Mouse (Mus musculus) forebrain, embryonic 13.5 days (tissue): ENCODE measurements around the gene Mrm3. TPM values are rescaled to one million over a fixed set of nuclear protein-coding genes. Genes with fewer than 3 reads are reported as not detected.

ENCODE experiments used
- ATAC-seq: fragments of 200-750 bp; cut with Nextera tagmentation; 2 replicates; pipeline ENCODE4 v1.8.0; 2017
- H3K27ac ChIP-seq: fragments of 300-500 bp; sonication (generic); 2 replicates; pipeline ENCODE4 v1.5.1; 2015; ENCODE audit warnings: inconsistent platforms, mild to moderate bottlenecking, moderate library complexity
- H3K27me3 ChIP-seq: fragments of 300-500 bp; sonication (generic); 2 replicates; pipeline ENCODE4 v1.6.1; 2015; ENCODE audit warnings: mild to moderate bottlenecking, inconsistent platforms
- H3K36me3 ChIP-seq: fragments of 300-500 bp; sonication (generic); 2 replicates; pipeline ENCODE4 v1.6.1; 2015; ENCODE audit warnings: mild to moderate bottlenecking, inconsistent platforms; ENCODE audit not compliant: poor library complexity, severe bottlenecking
- H3K4me1 ChIP-seq: fragments of 300-500 bp; sonication (generic); 2 replicates; pipeline ENCODE4 v1.6.1; 2015; ENCODE audit warnings: inconsistent platforms
- H3K4me2 ChIP-seq: fragments of 300-500 bp; sonication (generic); 2 replicates; pipeline ENCODE4 v1.6.1; 2015; ENCODE audit warnings: inconsistent platforms, mild to moderate bottlenecking, moderate library complexity
- H3K4me3 ChIP-seq: fragments of 300-500 bp; sonication (generic); 2 replicates; pipeline ENCODE4 v1.5.1; 2015; ENCODE audit warnings: mild to moderate bottlenecking, inconsistent platforms
- H3K9ac ChIP-seq: fragments of 300-500 bp; sonication (generic); 2 replicates; pipeline ENCODE4 v1.6.1; 2015; ENCODE audit warnings: mild to moderate bottlenecking, inconsistent platforms
- H3K9me3 ChIP-seq: fragments of 300-500 bp; sonication (generic); replicated peaks from 2 replicates; pipeline ENCODE4 v1.6.1; 2016; ENCODE audit warnings: inconsistent platforms
- WGBS: fragments of 180-500 bp; shearing (Covaris S2); methylation state at CpG from one replicate; pipeline ENCODE4 v1.1.7; 2015; 5-methylcytosine and 5-hydroxymethylcytosine counted together
- polyA plus RNA-seq: library from polyadenylated mRNA; unstranded; fragments of >200 nt; fragmentation: Nextera tagmentation; extraction: Ambion mirVana; gene quantifications from 2 replicates; pipeline ENCODE4 v1.2.1, GENCODE M21; 2015

The Mrm3 gene
- polyA plus RNA-seq, 1 experiment from 2014 or later: 20.4 TPM

- 2% methylated on average over 33 of the region's 33 CpGs for whole genome bisulfite sequencing
- H3K36me3 ChIP-seq: peaks cover 43% of the 10 kb centered on the region
- ATAC-seq: peak; percentile 44
- H3K4me1 ChIP-seq: peaks cover 14% of the 10 kb centered on the region
- H3K27ac ChIP-seq: peak overlapping the region; percentile 90
- H3K27me3 ChIP-seq: no peaks in the 10 kb centered on the region
- H3K4me3 ChIP-seq: peak overlapping the region; percentile 84
- H3K4me2 ChIP-seq: peak overlapping the region; percentile 85
- no peaks in the 10 kb centered on the region for H3K9me3 ChIP-seq
- H3K9ac ChIP-seq: peak overlapping the region; percentile 93
Observed at GRCm38 (mm10) chr11:76216681-76217389, 26.7 kb upstream of the Mrm3 start.

- WGBS: under 1% methylated on average over 34 of the region's 35 CpGs
- ATAC-seq: peak; percentile 99
- Histone ChIP-seq H3K9me3 (no peaks in the 10 kb centered on the region), H3K4me1 (peaks cover 14% of the 10 kb centered on the region), H3K27ac (peak within 1 kb of the TSS; percentile 90), H3K4me3 (peak within 1 kb of the TSS; percentile 84), H3K9ac (peak within 1 kb of the TSS; percentile 93), H3K36me3 (peaks cover 40% of the 10 kb centered on the region), H3K27me3 (no peaks in the 10 kb centered on the region), H3K4me2 (peak within 1 kb of the TSS; percentile 85)
Observed at GRCm38 (mm10) chr11:76217390-76217800, 26.1 kb upstream of the Mrm3 start, which contains the start of the genes Dbil5 and Gemin4. TSS of gene Dbil5 (plus strand) at chr11:76217608. TSS of gene Gemin4 (minus strand) at chr11:76217664.

GRCm38 (mm10) chr11:76224631-76225030, 18.9 kb upstream of the Mrm3 start:
- Histone ChIP-seq H3K4me3 (no peak overlapping the region), H3K9me3 (no peaks in the 10 kb centered on the region), H3K27me3 (no peaks in the 10 kb centered on the region), H3K4me2 (no peak overlapping the region), H3K4me1 (no peaks in the 10 kb centered on the region), H3K27ac (no peak overlapping the region), H3K9ac (no peak overlapping the region), H3K36me3 (peaks cover 46% of the 10 kb centered on the region)
- ATAC-seq: no peak
- 95% methylated on average over 5 of the region's 5 CpGs for WGBS

DNA sequence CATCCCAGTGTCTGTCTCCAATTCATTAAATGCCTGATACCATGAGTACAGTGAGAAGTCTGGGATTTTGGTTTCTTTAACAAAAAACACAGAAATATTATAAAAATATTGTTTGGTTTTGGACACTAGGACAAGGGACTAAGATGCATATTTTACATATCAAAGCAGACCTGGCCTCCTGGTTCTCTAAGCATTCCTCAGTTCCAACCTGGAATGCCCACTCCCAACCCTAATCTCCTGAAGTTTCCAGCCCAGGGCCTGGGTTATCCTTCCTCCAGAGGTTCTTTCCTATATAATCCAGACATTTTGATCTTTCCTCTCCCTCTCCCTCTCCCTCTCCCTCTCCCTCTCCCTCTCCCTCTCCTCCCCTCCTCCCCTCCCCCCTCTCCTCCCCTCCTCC, 18.5 kb upstream of the Mrm3 start:
- no peak for ATAC-seq
- no peak overlapping the region for H3K9ac ChIP-seq
- H3K36me3 ChIP-seq: peaks cover 44% of the 10 kb centered on the region
- H3K9me3 ChIP-seq: no peaks in the 10 kb centered on the region
- no peak overlapping the region for H3K4me2 ChIP-seq
- H3K27ac ChIP-seq: no peak overlapping the region
- H3K4me3 ChIP-seq: no peak overlapping the region
- H3K27me3 ChIP-seq: no peaks in the 10 kb centered on the region
- H3K4me1 ChIP-seq: no peaks in the 10 kb centered on the region

DNA sequence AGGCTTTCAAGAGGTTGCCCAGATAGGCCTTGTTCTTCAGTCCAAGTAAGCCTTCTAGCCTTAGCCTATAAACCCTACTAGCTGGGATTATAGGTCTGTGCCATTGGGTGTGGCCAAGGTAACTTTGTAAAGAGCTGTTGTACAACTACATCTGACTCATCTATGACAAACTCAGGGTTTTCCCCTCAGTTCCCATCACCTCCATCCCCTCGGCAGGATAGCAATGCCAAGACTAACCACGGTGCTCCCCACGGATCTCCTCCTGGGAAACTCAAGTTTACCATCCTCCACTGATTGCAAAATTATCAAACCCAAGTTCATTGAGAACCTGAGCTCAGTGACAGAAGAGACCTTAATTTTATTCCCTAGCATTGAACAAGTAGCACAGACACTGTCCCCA, 7.4 kb upstream of the Mrm3 start:
- Histone ChIP-seq H3K9ac (no peak overlapping the region), H3K9me3 (no peaks in the 10 kb centered on the region), H3K27ac (no peak overlapping the region), H3K4me3 (no peak overlapping the region), H3K4me2 (no peak overlapping the region), H3K4me1 (no peaks in the 10 kb centered on the region), H3K27me3 (no peaks in the 10 kb centered on the region), H3K36me3 (peaks cover 64% of the 10 kb centered on the region)
- no peak for ATAC-seq
- WGBS: 87% methylated on average over 3 of the region's 3 CpGs

GRCm38 (mm10) chr11:76239750-76240149, 3.8 kb upstream of the Mrm3 start:
- ATAC-seq: no peak
- Histone ChIP-seq H3K4me2 (no peak overlapping the region), H3K4me3 (no peak overlapping the region), H3K27me3 (no peaks in the 10 kb centered on the region), H3K9ac (no peak overlapping the region), H3K4me1 (peaks cover 19% of the 10 kb centered on the region), H3K36me3 (peaks cover 35% of the 10 kb centered on the region), H3K9me3 (no peaks in the 10 kb centered on the region), H3K27ac (no peak overlapping the region)
- WGBS: 98% methylated on average over 2 of the region's 2 CpGs

- Histone ChIP-seq H3K27me3 (no peaks in the 10 kb centered on the region), H3K4me2 (peak overlapping the region; percentile 76), H3K27ac (no peak overlapping the region), H3K4me1 (peaks cover 23% of the 10 kb centered on the region), H3K4me3 (peak overlapping the region; percentile 82), H3K9me3 (no peaks in the 10 kb centered on the region), H3K9ac (peak overlapping the region; percentile 87), H3K36me3 (peaks cover 24% of the 10 kb centered on the region)
- ATAC-seq: no peak
- WGBS: 3% methylated on average over 34 of the region's 34 CpGs
Observed at GRCm38 (mm10) chr11:76243811-76244546, 464 bp downstream of the Mrm3 start.

GRCm38 (mm10) chr11:76246439-76246838, 2.9 kb downstream of the Mrm3 start:
- Histone ChIP-seq H3K36me3 (peaks cover 32% of the 10 kb centered on the region), H3K4me3 (no peak overlapping the region), H3K9me3 (no peaks in the 10 kb centered on the region), H3K4me2 (no peak overlapping the region), H3K4me1 (peaks cover 23% of the 10 kb centered on the region), H3K27me3 (no peaks in the 10 kb centered on the region), H3K9ac (no peak overlapping the region), H3K27ac (no peak overlapping the region)
- ATAC-seq: no peak

- ATAC-seq: no peak
- no peak overlapping the region for H3K9ac ChIP-seq
- peaks cover 32% of the 10 kb centered on the region for H3K36me3 ChIP-seq
- WGBS: 47% methylated on average over 2 of the region's 2 CpGs
- no peaks in the 10 kb centered on the region for H3K9me3 ChIP-seq
- no peak overlapping the region for H3K4me3 ChIP-seq
- H3K4me2 ChIP-seq: no peak overlapping the region
- peaks cover 25% of the 10 kb centered on the region for H3K4me1 ChIP-seq
- no peaks in the 10 kb centered on the region for H3K27me3 ChIP-seq
- no peak overlapping the region for H3K27ac ChIP-seq
Observed at GRCm38 (mm10) chr11:76247239-76247638, 3.7 kb downstream of the Mrm3 start.

DNA sequence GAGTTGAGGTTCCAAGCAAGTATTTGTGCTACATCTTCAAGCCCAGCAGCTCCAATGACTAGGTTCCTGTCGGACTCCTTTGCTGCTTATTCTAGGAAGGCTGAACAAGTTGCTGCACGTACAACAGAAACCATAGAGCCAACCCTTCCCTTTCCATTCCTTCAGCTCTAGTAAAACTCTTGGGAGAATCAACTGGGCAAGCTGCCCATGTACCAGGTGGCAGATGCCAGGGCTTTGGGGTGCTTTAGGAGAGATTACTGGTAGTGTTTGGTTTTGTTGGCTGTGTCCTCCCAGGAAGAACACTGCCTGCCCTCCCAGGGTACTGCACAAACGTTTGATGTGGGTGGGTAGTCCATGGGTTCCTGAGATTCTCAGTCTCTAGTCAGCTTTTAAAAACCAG, 8.5 kb downstream of the Mrm3 start:
- H3K36me3 ChIP-seq: peaks cover 32% of the 10 kb centered on the region
- H3K4me2 ChIP-seq: no peak overlapping the region
- WGBS: 58% methylated on average over 3 of the region's 3 CpGs
- no peak for ATAC-seq
- H3K27ac ChIP-seq: 0 out of 2 replicates have a peak overlapping the region, but pooled peaks have one; percentile 6
- no peaks in the 10 kb centered on the region for H3K9me3 ChIP-seq
- no peak overlapping the region; the same call in 1 of the 2 replicates for H3K9ac ChIP-seq
- no peaks in the 10 kb centered on the region for H3K27me3 ChIP-seq
- peaks cover 27% of the 10 kb centered on the region for H3K4me1 ChIP-seq
- no peak overlapping the region for H3K4me3 ChIP-seq

DNA sequence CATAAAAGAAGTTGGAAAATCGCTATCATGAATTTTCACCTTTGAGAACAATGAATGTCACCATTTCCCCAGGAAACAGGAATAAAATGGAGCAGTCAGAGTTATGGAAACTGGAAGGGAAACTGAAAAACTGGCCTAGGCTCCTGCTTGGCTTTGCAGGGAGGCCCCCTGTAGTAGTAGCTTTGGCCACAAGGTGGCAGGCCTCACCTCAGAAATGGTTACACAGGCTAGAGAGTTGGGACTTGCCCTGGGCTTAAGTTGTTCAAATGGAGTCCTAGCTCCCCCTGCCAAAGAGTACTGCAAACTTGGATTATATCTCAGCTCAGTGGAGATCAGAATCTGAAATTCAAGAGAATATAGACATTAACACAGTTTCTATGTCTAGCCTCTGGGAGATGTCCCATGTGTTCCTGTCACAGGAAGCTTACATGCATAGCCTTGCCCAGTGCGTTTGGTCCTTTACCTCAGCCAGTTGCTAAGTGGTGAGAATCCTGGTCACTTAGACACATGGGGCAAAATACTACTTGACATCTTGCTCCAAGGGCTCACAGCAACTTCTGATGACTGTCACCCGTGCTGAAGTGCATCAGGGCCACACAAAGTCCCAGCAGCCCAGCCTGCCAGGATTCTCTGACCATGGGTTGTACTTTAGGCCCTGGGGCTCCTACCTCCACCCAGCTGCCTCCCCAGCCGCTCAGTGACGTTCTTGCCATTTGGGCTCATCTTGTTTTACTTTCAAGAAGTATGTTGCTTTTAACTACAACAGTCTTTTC, 9.8 kb downstream of the Mrm3 start:
- peak; percentile 89 for ATAC-seq
- Histone ChIP-seq H3K9me3 (no peaks in the 10 kb centered on the region), H3K9ac (no peak overlapping the region), H3K36me3 (peaks cover 29% of the 10 kb centered on the region), H3K27me3 (no peaks in the 10 kb centered on the region), H3K4me1 (peaks cover 27% of the 10 kb centered on the region), H3K4me3 (no peak overlapping the region), H3K4me2 (no peak overlapping the region), H3K27ac (no peak overlapping the region)
- WGBS: 57% methylated on average over 5 of the region's 5 CpGs

GRCm38 (mm10) chr11:76253918-76254264, 10.4 kb downstream of the Mrm3 start:
- Histone ChIP-seq H3K4me3 (no peak overlapping the region), H3K27me3 (no peaks in the 10 kb centered on the region), H3K4me1 (peaks cover 27% of the 10 kb centered on the region), H3K9me3 (no peaks in the 10 kb centered on the region), H3K36me3 (peaks cover 23% of the 10 kb centered on the region), H3K27ac (no peak overlapping the region), H3K4me2 (no peak overlapping the region), H3K9ac (no peak overlapping the region)
- ATAC-seq: no peak
- WGBS: 74% methylated on average over 4 of the region's 4 CpGs
